Mouse (Mus musculus) central nervous system, embryonic 18 days (tissue): ENCODE results near the gene Eif1ad. TPM values are rescaled to one million over a fixed set of nuclear protein-coding genes. Genes with fewer than 3 reads are reported as not detected.

Source experiments
- polyA plus RNA-seq: library from polyadenylated mRNA; depleted of rRNA; stranded (reverse); fragments of >200 nt; gene quantifications from 2 replicates; pipeline ENCODE4 v1.2.3, GENCODE M21; 2012; rRNA removed

Eif1ad gene
- 28.7 and 30.5 TPM in 2 replicates for polyA plus RNA-seq

GRCm38 (mm10) chr19:5366175-5367052 lies at the start of gene Eif1ad:
Gene Eif1ad (plus strand): TSS chr19:5366741.

GRCm38 (mm10) chr19:5335441-5335840 lies 31.1 kb upstream of the Eif1ad start, which contains the start of gene Catsper1:
Gene Catsper1 (plus strand): TSS chr19:5335741.

GRCm38 (mm10) chr19:5349502-5349873 lies 17.1 kb upstream of the Eif1ad start, which contains the start of gene Cst6:
Gene Cst6 (minus strand): TSS chr19:5349574.

GRCm38 (mm10) chr19:5367053-5367359 lies 465 bp downstream of the Eif1ad start, which contains the start of gene Banf1:
Gene Banf1 (minus strand): TSS chr19:5367168.

GRCm38 (mm10) chr19:5388588-5389242 lies 22.2 kb downstream of the Eif1ad start, which contains the start of gene Sart1:
Gene Sart1 (minus strand): TSS chr19:5388703.

GRCm38 (mm10) chr19:5402293-5402692 lies 35.8 kb downstream of the Eif1ad start, which contains the start of gene Tsga10ip:
Gene Tsga10ip (minus strand): TSS chr19:5402526.

Other genes starting within 250 kb of the Eif1ad start
- gene Klc2, start 248.2 kb upstream of the Eif1ad start, polyA plus RNA-seq = 104 and 108 TPM in 2 replicates
- gene Pacs1, start 93.6 kb upstream of the Eif1ad start, polyA plus RNA-seq = 50.6 and 57.1 TPM in 2 replicates
- gene Sf3b2, start 71.3 kb upstream of the Eif1ad start, polyA plus RNA-seq = 142 and 151 TPM in 2 replicates
- 38.8 and 47.3 TPM in 2 replicates for gene Gal3st3, start 68.4 kb upstream of the Eif1ad start, polyA plus RNA-seq
- gene Catsper1, start 31.0 kb upstream of the Eif1ad start, polyA plus RNA-seq = not detected in 2 replicates
- 4.0 and 5.6 TPM in 2 replicates for gene Cst6, start 17.2 kb upstream of the Eif1ad start, polyA plus RNA-seq
- 233 and 237 TPM in 2 replicates for gene Banf1, start 427 bp downstream of the Eif1ad start, polyA plus RNA-seq
- 49.1 and 51.8 TPM in 2 replicates for gene Sart1, start 22.0 kb downstream of the Eif1ad start, polyA plus RNA-seq
- not detected in 2 replicates for gene Tsga10ip, start 35.8 kb downstream of the Eif1ad start, polyA plus RNA-seq
- 280 and 282 TPM in 2 replicates for gene Drap1, start 58.2 kb downstream of the Eif1ad start, polyA plus RNA-seq
- gene AI837181, start 58.4 kb downstream of the Eif1ad start, polyA plus RNA-seq = 73.3 and 80.7 TPM in 2 replicates
- 0.04 and 0.43 TPM in 2 replicates for gene Fosl1, start 80.8 kb downstream of the Eif1ad start, polyA plus RNA-seq
- 13.9 and 14.0 TPM in 2 replicates for gene Ccdc85b, start 91.2 kb downstream of the Eif1ad start, polyA plus RNA-seq
- gene Fibp, start 93.9 kb downstream of the Eif1ad start, polyA plus RNA-seq = 180 and 186 TPM in 2 replicates
- 1.4 and 2.1 TPM in 2 replicates for gene Ctsw, start 101.8 kb downstream of the Eif1ad start, polyA plus RNA-seq
- gene Efemp2, start 107.2 kb downstream of the Eif1ad start, polyA plus RNA-seq = 44.4 and 44.9 TPM in 2 replicates
- 58.1 and 60.9 TPM in 2 replicates for gene Mus81, start 121.7 kb downstream of the Eif1ad start, polyA plus RNA-seq
- gene Cfl1, start 123.7 kb downstream of the Eif1ad start, polyA plus RNA-seq = 1,742 and 1,884 TPM in 2 replicates
- gene 1700020D05Rik, start 137.0 kb downstream of the Eif1ad start, polyA plus RNA-seq = 3.7 and 4.2 TPM in 2 replicates
- 123 and 125 TPM in 2 replicates for gene Snx32, start 143.8 kb downstream of the Eif1ad start, polyA plus RNA-seq
- 0.08 and 0.28 TPM in 2 replicates for gene Ovol1, start 193.9 kb downstream of the Eif1ad start, polyA plus RNA-seq
- gene Ap5b1, start 201.3 kb downstream of the Eif1ad start, polyA plus RNA-seq = 2.4 and 3.0 TPM in 2 replicates
- 56.0 and 58.7 TPM in 2 replicates for gene Rnaseh2c, start 235.1 kb downstream of the Eif1ad start, polyA plus RNA-seq
- 152 and 153 TPM in 2 replicates for gene Kat5, start 243.5 kb downstream of the Eif1ad start, polyA plus RNA-seq